Mouse (Mus musculus) forebrain, postnatal 0 days (tissue): ENCODE results near the gene Mettl23. TPM values are rescaled to one million over a fixed set of nuclear protein-coding genes. Genes with fewer than 3 reads are reported as not detected.
"Not testable (repeated sequence)": the region's sequence is repeated elsewhere in the genome, so short reads cannot be mapped to it uniquely, and the experiment has no call there.

Experiments used
- ATAC-seq: fragments of 200-750 bp; cut with Nextera tagmentation; 2 replicates; pipeline ENCODE4 v1.8.0; 2017; ENCODE audit warnings: mild to moderate bottlenecking, moderate library complexity
- DNase-seq: peaks from one replicate; pipeline ENCODE4 v3.0.0-alpha.2; 2015
- H3K27ac ChIP-seq: fragments of 300-500 bp; sonication (generic); 2 replicates; pipeline ENCODE4 v1.5.1; 2014; ENCODE audit warnings: low read depth, mild to moderate bottlenecking, antibody characterized with exemption, low read length, moderate library complexity, mixed read lengths
- H3K27me3 ChIP-seq: fragments of 300-500 bp; sonication (generic); 2 replicates; pipeline ENCODE4 v1.6.1; 2014; ENCODE audit warnings: mild to moderate bottlenecking, low read length, mixed read lengths; ENCODE audit not compliant: insufficient read depth
- H3K36me3 ChIP-seq: fragments of 300-500 bp; sonication (generic); 2 replicates; pipeline ENCODE4 v1.6.1; 2014; ENCODE audit warnings: mild to moderate bottlenecking, moderate library complexity; ENCODE audit not compliant: insufficient read depth
- H3K4me1 ChIP-seq: fragments of 300-500 bp; sonication (generic); 2 replicates; pipeline ENCODE4 v1.6.1; 2014; ENCODE audit warnings: antibody characterized with exemption; ENCODE audit not compliant: insufficient read depth
- H3K4me2 ChIP-seq: fragments of 300-500 bp; sonication (generic); 2 replicates; pipeline ENCODE4 v1.6.1; 2014; ENCODE audit warnings: low read depth, mild to moderate bottlenecking, moderate library complexity
- H3K4me3 ChIP-seq: fragments of 300-500 bp; sonication (generic); 2 replicates; pipeline ENCODE4 v1.5.1; 2014; ENCODE audit warnings: low read depth, low read length, mixed read lengths
- H3K9ac ChIP-seq: fragments of 300-500 bp; sonication (generic); 2 replicates; pipeline ENCODE4 v1.6.1; 2014; ENCODE audit warnings: mild to moderate bottlenecking
- H3K9me3 ChIP-seq: fragments of 300-500 bp; sonication (generic); 2 replicates; pipeline ENCODE4 v1.6.1; 2016; ENCODE audit warnings: low read length
- CTCF ChIP-seq: sonication (generic); IDR thresholded peaks from 2 replicates; pipeline ENCODE4 v1.5.1; 2016; ENCODE audit warnings: antibody characterized with exemption, control low read depth, low read depth
- WGBS: fragments of 180-500 bp; shearing (Covaris S2); extraction: QIAGEN DNeasy Blood & Tissue Kit; methylation state at CpG from one replicate; pipeline ENCODE4 v1.1.7; 2014; 5-methylcytosine and 5-hydroxymethylcytosine counted together
- polyA plus RNA-seq: library from polyadenylated mRNA; unstranded; fragments of >200 nt; fragmentation: Nextera tagmentation; extraction: Ambion mirVana; gene quantifications from 2 replicates; pipeline ENCODE4 v1.2.1, GENCODE M21; 2015
- total RNA-seq: library from RNA; depleted of rRNA; stranded (reverse); fragments of >200 nt; gene quantifications from 2 replicates; pipeline ENCODE4 v1.2.3, GENCODE M21; 2014

The Mettl23 gene
- total and polyA plus RNA-seq, 2 experiments from 2014 or later: 40.3 to 54.2 TPM

DNA sequence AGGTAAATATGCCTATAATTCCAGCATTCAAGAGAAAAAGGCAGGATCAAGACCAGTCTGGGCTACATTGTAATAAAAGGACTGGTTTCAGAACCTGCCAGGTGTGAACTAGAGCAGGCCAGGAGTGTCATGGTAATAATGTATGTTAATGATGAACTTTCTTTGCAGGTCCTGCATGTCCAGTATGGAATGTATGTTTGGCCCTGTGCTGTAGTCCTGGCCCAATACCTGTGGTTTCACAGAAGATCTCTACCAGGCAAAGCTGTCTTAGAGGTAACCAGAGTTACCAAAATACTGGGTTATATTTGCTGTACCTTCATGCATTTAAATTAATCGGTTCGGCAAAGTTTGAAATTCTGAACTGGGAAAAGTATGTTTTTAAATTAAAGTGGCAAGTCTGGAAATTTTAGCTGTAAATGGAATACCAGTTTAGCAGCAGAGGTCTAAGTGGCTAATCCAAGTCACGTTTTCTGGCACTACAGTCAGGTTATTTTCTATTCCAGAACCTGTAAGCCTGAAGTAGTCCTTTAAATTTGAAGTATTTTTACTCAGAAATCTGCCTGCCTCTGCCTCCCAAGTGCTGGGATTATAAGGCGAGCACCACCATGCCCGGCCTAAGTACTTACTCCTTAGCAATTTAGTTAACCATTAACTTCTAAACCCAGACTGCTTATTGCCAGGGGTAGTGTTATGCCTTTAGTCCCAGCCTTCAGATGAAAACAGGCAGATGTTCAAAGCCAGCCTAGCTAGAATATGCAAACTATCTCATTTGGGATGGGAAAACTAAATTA lies 5.2 kb downstream of the Mettl23 start:
- Histone ChIP-seq H3K27me3 (no peaks in the 10 kb centered on the region), H3K9ac (no peak overlapping the region), H3K9me3 (no peaks in the 10 kb centered on the region), H3K4me3 (no peak overlapping the region), H3K4me2 (no peak overlapping the region), H3K27ac (no peak overlapping the region), H3K4me1 (peaks cover 13% of the 10 kb centered on the region; the same call in 1 of the 2 replicates), H3K36me3 (peaks cover 9% of the 10 kb centered on the region)
- no peak for DNase-seq
- 81% methylated on average over 5 of the region's 5 CpGs for WGBS
- ATAC-seq: no peak
- TF ChIP-seq CTCF: no peak

DNA sequence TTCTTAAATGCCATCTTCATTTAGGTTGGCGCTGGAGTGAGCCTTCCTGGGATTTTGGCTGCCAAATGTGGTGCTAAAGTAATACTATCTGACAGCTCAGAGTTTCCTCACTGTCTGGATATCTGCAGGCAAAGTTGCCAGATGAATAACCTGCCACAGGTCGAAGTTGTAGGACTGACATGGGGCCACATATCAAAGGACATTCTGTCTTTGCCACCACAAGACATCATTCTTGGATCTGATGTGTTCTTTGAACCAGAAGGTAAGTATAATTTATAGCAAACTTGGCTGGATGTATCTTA lies 5.8 kb downstream of the Mettl23 start:
- not testable (repeated sequence) for H3K4me3 ChIP-seq, H3K9me3 ChIP-seq, H3K36me3 ChIP-seq, ATAC-seq, H3K27me3 ChIP-seq, H3K4me2 ChIP-seq, H3K9ac ChIP-seq, H3K27ac ChIP-seq, DNase-seq
- H3K4me1 ChIP-seq: peaks cover 13% of the 10 kb centered on the region; the same call in 1 of the 2 replicates
- WGBS: 62% methylated on average over 2 of the region's 2 CpGs

GRCm38 (mm10) chr11:116849587-116849986 lies 6.5 kb downstream of the Mettl23 start:
- H3K4me2 ChIP-seq: no peak overlapping the region
- no peaks in the 10 kb centered on the region for H3K9me3 ChIP-seq
- H3K9ac ChIP-seq: no peak overlapping the region
- H3K4me3 ChIP-seq: no peak overlapping the region
- H3K36me3 ChIP-seq: peaks cover 9% of the 10 kb centered on the region
- no peak for TF ChIP-seq CTCF
- no peak overlapping the region for H3K27ac ChIP-seq
- peaks cover 13% of the 10 kb centered on the region; the same call in 1 of the 2 replicates for H3K4me1 ChIP-seq
- DNase-seq (no peak), ATAC-seq (no peak)
- H3K27me3 ChIP-seq: no peaks in the 10 kb centered on the region

- H3K4me3 ChIP-seq: no peak overlapping the region
- H3K27ac ChIP-seq: no peak overlapping the region
- peaks cover 18% of the 10 kb centered on the region for H3K4me1 ChIP-seq
- H3K9me3 ChIP-seq: no peaks in the 10 kb centered on the region
- no peak overlapping the region for H3K9ac ChIP-seq
- no peaks in the 10 kb centered on the region for H3K27me3 ChIP-seq
- H3K4me2 ChIP-seq: peak overlapping the region; percentile 76; the same call in 1 of the 2 replicates
- H3K36me3 ChIP-seq: peaks cover 9% of the 10 kb centered on the region
- no peak for TF ChIP-seq CTCF
- ATAC-seq (no peak), DNase-seq (no peak)
- WGBS: 45% methylated on average over 4 of the region's 4 CpGs
Measured at GRCm38 (mm10) chr11:116850085-116850484, 7.0 kb downstream of the Mettl23 start.

DNA sequence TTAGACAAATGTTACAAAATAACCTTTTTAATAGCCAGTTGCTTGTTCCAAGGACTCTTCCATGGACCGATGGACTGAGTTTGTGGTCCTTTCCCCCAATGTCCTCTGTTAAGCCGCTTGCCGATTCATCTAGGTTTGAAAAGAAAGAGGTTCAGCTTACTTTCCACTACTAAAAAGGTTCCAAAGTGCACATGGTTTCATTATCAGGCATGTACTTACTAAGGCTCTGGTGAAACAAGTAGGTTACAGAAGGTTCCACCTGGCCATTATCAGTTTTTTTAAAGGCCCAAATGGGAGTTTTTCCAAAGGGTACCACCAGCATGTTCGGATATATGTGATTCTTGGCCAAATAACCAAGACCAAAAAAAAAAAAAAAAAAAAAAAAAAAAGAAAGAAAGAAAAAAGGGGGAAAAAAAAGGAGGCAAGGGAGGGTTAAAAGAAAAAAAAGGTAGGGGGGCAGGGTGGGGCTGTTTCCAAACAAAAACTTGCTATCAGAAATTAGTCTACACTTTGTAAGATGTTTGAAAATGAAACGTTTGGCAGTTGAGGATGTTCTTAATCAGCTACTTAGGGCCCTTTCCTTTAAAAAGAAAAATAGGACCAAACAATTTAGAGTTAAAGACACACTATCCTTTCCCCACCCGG lies 7.9 kb downstream of the Mettl23 start:
- no peak for ATAC-seq
- Histone ChIP-seq H3K27me3 (no peaks in the 10 kb centered on the region), H3K9me3 (no peaks in the 10 kb centered on the region), H3K27ac (no peak overlapping the region), H3K4me2 (peak overlapping the region; percentile 76), H3K36me3 (peaks cover 9% of the 10 kb centered on the region), H3K9ac (peak overlapping the region; percentile 95), H3K4me1 (peaks cover 20% of the 10 kb centered on the region), H3K4me3 (peak overlapping the region; percentile 99)
- WGBS: 20% methylated on average over 6 of the region's 6 CpGs
- TF ChIP-seq CTCF: no peak
- no peak for DNase-seq

- H3K27ac ChIP-seq: peak overlapping the region; percentile 99
- H3K4me1 ChIP-seq: peaks cover 20% of the 10 kb centered on the region
- no peak for ATAC-seq
- peak overlapping the region; percentile 76 for H3K4me2 ChIP-seq
- DNase-seq: no peak
- no peak for TF ChIP-seq CTCF
- H3K9me3 ChIP-seq: no peaks in the 10 kb centered on the region
- H3K36me3 ChIP-seq: peaks cover 9% of the 10 kb centered on the region
- no peaks in the 10 kb centered on the region for H3K27me3 ChIP-seq
- 1% methylated on average over 29 of the region's 29 CpGs for WGBS
- peak overlapping the region; percentile 99 for H3K4me3 ChIP-seq
- H3K9ac ChIP-seq: peak overlapping the region; percentile 95
Measured at GRCm38 (mm10) chr11:116851576-116852290, 8.7 kb downstream of the Mettl23 start.
